Mouse (Mus musculus): Measurements from ENCODE around the gene Ralbp1.
A peak's percentile ranks its signal among the peaks of the same experiment; 100 is the strongest.

Gene Ralbp1

DNA sequence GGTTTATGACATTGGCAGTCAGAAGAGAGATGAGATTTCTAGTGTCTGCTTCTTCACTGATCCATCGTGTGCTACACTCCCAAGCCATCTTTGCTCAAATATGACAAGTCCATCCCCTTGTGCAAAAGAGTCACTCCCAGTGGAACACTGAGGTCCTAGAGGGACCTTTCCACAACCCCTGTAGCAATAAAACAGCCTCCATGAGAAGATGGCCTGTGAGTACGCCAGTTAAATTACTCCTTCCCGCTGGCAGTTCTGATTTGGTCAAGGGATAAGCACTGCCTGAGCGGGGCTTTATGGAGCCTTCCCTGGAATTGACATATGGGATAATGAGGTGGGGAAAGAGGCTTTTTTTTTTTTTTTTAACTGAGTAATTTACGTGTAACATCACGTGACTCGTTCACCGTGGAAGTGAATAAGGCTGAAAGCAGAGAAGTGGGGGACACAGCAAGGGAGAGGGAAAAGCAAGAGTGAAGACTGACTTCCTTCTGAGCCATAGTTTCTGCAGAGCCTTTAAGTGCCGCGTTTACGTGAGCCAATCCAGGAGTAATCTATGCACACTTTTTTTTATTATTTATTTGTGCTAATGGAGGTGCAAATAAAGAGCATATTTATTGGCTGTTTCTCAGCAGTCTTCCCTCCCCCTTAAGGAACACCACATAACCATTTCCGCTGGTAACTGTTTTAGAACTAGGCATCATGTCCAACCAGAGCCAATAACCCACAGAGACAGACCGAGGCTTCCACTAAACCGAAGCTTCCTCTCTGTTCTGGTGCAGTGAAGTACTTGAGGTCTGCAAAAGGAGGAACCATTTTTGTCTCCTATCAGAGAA, at the start of gene Ralbp1:
TSS of gene Ralbp1 (minus strand) at position 102 of the 833 bp plus-strand sequence.
- DNase-seq (ENCODE audit: low spot score in 2 of 2): peak; percentile 40 to 56

DNA sequence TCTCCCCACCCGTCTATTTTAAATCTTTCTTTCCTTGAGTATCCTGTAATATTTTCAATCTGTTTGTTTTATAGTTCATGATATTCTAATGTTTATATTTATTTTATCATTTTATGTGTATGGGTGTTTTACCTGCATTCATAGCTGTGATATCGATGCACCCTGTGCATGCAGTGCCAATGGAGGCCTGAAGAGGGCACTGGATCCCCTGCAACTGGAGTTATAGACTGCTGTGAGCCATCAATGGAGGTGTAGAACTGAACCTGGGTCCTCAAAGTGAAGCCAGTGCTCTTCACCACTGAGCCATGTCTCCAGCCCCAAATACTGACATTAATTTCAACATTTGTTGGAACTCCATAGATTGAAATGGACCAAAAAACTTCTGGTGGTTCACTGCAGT, 48.1 kb upstream of the Ralbp1 start:
- DNase-seq (ENCODE audit: low spot score in 2 of 2): no peak

GRCm38 (mm10) chr17:65931525-65931924, 45.9 kb upstream of the Ralbp1 start:
- no peak for DNase-seq (ENCODE audit: low spot score in 2 of 2)

DNA sequence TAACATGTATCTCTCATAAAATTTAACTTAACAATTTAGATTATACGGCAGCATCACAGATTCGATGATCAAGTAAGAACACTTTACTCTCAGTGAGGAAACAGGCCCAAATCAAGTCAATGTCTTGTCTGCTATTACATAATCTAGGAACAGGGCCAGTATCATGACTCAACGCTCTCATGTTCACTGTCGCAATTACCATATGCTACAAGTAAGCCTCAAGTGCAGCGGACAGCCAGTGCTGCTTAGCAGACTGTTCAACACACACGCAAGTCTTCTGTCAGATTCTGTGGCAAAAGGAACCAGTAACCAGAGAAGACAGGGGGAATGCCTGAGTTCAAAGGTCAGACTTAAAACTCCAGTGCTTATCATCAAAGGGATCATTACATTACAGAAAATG, 45.4 kb upstream of the Ralbp1 start:
- DNase-seq (ENCODE audit: low spot score in 2 of 2): peak; percentile 62 to 70

DNA sequence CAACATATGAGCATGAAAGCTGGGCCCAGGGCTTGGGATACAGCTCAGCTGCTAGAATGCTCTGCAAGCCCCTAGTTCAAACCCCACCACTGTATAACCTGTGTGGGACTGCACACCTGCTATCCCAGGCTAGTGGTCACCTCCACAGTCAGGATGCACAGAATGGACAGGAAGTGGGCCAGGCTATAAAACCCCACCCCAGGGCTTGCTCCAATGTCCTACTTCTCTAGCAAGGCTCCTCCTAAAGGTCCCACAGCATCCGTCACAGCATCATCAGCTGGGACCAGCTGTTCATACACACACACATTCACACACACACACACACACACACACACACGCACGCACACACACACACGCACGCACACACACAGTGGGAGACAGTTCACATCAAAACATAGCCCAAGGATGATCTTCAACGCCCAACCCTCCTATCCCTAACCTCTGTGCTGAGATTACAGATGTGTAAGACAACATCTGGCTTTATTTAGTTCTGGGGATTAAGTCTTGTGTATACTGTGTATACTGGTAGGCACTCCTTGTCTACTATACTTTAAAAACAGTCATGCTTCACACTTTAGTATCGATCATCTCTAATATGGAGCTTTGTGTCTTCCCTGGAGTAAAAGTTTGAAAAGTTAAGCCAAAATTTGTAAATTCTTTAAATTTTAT, 44.7 kb upstream of the Ralbp1 start:
- no peak for DNase-seq (ENCODE audit: low spot score in 2 of 2)

DNA sequence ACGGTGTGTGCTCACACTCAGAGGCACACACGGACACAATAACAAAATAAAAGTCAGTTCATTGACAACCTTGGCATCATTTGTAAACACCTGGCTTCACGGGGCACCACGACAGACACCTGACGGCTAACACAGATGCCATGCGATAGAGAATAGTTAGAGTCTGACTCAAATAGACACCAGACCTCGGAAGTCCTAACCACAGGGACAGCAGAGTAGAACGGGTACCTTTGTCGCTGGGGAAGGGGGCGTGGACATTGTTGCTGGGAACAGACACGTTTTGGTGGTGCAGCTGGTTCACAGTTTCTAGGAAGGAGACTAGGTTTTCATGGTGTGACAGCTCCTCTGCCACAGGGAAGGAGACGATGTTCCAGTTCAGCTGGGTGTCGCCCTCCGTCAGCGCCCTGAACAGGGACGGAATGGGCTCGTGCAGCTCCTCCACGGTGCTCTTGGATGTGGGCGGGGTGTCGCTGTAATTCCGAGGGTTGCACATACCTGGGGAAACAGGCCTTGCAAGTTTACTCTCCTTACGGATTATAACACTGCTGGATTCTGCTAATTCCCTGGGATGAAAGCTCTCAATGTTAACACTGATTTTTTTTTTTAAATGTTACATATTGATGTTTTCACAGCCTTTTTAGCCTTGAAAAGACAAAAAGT, 43.9 kb upstream of the Ralbp1 start:
- no peak for DNase-seq (ENCODE audit: low spot score in 2 of 2)

DNA sequence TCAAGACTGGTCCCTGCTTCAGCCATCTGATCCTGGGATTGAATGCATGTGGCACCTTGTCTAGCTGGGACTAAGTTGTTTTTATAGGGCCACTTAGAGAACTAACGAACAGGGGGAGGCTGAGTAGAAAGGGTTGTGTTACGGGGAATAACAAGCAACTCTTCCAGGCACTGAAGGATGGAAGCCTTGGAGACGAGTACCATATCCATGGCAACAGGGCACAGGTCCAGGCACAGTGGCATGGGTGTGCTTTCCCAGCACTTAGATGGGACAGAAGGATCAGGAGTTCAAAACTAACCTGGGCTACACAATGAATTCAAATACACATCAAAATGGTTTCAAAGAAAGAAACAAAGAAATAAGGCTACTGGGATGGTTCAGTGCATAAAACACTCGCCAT, 41.5 kb upstream of the Ralbp1 start:
- DNase-seq (ENCODE audit: low spot score in 2 of 2): peak in 1 of 2 experiments; percentile 44

- DNase-seq (ENCODE audit: low spot score in 2 of 2): no peak
These were observed 38.6 kb upstream of the Ralbp1 start for GRCm38 (mm10) chr17:65924218-65924617.

DNA sequence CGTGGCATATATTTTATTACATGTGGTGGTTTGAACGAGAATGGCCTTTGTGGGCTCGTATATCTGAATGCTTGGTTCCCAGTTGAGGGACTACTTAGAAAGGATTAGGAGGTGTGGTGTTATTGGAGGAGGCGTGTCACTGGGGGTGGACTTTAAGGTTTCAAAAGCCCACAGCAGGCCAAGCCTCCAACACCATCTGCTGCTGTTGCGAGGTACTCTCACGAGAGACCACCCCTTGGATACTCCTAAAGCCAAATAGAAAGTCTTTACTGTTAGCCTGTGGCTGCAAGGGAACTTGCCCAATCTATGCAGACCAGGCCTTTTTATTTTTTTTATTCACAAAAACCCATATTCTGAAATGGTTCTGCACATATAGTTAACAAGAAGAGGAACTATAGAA, 36.4 kb upstream of the Ralbp1 start:
- DNase-seq (ENCODE audit: low spot score in 2 of 2): no peak

GRCm38 (mm10) chr17:65919235-65919634, 33.6 kb upstream of the Ralbp1 start:
- DNase-seq (ENCODE audit: low spot score in 2 of 2): no peak

GRCm38 (mm10) chr17:65916135-65916668, 30.6 kb upstream of the Ralbp1 start:
- DNase-seq (ENCODE audit: low spot score in 2 of 2): peak; percentile 64 to 79

GRCm38 (mm10) chr17:65914083-65914482, 28.5 kb upstream of the Ralbp1 start:
- DNase-seq (ENCODE audit: low spot score in 2 of 2): no peak

DNA sequence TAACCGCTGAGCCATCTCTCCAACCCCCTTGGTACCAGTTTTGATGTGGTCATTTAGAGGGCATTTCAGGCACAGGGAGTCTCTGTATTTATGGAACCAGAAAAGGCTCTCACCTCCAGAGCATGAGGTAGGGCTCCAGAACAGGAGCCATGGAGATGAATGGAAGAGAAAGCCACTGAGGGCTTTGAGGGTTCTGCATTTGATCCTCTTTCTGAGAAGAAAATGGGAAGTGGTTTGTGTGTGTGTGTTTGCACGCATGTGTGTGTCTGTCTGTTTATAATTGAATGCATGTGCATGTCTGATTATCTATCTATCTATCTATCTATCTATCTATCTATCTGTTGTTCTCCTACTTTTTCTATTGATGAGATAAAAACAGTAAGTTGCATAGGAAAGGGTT, 26.6 kb upstream of the Ralbp1 start:
- DNase-seq (ENCODE audit: low spot score in 2 of 2): no peak

DNA sequence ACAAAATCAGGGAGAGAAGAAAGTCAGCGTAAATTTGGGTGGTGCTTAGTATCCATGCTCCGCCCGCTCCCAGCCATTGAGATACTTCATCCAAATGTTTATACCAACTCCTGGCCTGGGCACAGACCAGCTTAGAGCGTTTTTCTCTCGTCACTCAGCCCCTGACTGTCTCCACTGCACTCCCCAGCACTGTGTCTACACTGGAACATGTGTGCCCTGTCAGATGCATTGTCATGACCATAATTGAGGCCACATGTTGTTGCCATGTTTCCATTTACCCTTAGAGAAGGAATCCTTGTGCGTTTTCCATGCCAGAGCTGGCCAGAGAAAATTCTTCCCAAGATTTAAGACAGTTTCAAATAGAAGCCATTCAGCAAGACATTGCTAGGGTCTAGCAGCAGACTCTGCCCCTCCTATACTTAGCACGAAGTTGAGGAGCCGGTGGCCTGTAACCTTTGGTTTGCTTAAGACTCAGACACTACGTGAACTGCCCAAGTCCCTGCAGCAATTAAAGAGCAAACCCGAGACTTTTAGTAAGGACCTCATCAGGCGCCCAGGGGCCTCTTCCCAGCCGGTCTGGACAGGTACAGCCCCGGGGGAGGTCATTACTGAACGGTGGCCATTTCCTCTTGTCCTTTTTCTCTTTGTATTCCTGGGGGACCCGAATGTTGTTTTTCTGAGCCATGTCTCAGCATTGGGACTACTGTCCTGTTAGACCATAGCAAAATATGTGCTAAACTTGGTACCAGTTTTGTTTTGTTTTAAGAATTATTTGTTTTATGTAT, 25.9 kb upstream of the Ralbp1 start:
- no peak for DNase-seq (ENCODE audit: low spot score in 2 of 2)

GRCm38 (mm10) chr17:65908270-65908669, 22.7 kb upstream of the Ralbp1 start:
- DNase-seq (ENCODE audit: low spot score in 2 of 2): no peak

DNA sequence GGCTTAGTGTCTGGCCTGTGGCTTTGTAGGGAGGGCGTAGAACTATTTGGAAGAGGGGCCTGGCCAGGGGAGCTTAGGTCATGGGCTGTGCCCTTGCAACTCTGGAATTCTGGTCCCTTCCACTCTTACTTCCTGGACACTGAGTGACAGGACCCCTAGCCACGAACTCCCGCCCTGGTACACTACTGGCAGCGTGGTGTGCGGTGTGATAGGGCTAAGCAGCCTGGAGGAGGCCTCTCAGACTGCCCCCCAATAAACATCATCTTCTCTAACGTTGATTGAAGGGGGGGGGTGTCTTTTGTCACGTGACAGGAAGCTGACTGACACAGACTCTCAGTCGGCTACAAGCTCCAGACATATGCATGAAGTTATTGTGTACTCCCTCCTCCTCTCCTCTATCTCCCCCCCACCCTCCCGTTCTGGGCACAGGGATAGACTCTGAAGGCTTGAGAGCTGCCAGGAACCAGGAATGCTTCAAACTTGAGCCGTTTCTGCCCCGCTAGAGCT, 21.4 kb upstream of the Ralbp1 start:
- no peak for DNase-seq (ENCODE audit: low spot score in 2 of 2)

- DNase-seq (ENCODE audit: low spot score in 2 of 2): no peak
These were observed 20.8 kb upstream of the Ralbp1 start for GRCm38 (mm10) chr17:65906313-65906894.

- DNase-seq (ENCODE audit: low spot score in 2 of 2): no peak
These were observed 19.6 kb upstream of the Ralbp1 start for GRCm38 (mm10) chr17:65905241-65905640.

- peak in 1 of 2 experiments; percentile 26 for DNase-seq (ENCODE audit: low spot score in 2 of 2)
These were observed 18.2 kb upstream of the Ralbp1 start for GRCm38 (mm10) chr17:65903826-65904225.

- DNase-seq (ENCODE audit: low spot score in 2 of 2): no peak
These were observed 17.4 kb upstream of the Ralbp1 start for GRCm38 (mm10) chr17:65903011-65903410.

GRCm38 (mm10) chr17:65902281-65902680, 16.7 kb upstream of the Ralbp1 start:
- no peak for DNase-seq (ENCODE audit: low spot score in 2 of 2)
